Mouse (Mus musculus): ENCODE measurements around the gene Olfr785. TPM values are rescaled to one million over a fixed set of nuclear protein-coding genes. Genes with fewer than 3 reads are reported as not detected.
A peak's percentile ranks its signal among the peaks of the same experiment; 100 is the strongest.
"Not testable (repeated sequence)": the region's sequence is repeated elsewhere in the genome, so short reads cannot be mapped to it uniquely, and the experiment has no call there.

Gene Olfr785
- total RNA-seq (2021) = not detected

DNA sequence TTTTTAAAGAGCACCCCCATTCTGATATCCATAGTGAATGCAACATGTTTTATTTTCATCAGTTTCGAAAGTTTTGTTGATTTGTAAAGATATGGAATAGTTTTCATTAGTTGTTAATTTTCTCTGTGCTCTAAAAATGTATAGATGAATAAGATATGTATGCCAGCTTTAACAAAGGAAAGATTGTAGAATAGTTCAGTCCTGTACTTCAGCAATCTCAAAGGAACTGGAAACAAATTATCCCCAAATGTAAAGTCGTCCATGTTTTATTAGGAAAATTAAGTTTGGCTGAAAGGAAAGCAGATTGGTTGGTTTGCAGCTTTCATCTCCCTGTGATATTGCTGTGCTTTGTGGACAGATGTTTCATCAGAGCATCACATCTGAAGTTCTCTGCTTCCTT is at the start of gene Olfr785:
TSS of gene Olfr785 (plus strand) at position 301 of the 400 bp plus-strand sequence.
- DNase-seq = no peak

DNA sequence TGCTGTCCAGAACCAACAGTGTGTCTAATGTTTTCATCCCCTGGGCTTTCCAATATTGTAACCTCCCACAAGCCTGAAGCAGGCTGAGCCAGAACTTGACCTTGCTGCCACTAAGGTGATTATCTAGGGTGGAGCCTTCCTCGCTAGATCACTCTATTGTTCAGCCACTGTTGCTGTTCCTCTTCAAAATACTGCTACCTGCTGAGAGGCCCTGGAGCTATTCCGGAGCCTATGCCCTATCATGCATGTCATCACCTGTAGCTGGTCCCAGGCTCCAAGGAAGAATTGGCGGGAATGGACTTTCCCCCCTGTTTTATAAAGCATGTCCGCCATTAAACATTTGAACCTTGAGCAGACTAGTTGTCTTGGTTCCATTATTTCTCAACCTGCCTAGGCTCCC is 48.7 kb upstream of the Olfr785 start:
- not testable (repeated sequence) for DNase-seq

DNA sequence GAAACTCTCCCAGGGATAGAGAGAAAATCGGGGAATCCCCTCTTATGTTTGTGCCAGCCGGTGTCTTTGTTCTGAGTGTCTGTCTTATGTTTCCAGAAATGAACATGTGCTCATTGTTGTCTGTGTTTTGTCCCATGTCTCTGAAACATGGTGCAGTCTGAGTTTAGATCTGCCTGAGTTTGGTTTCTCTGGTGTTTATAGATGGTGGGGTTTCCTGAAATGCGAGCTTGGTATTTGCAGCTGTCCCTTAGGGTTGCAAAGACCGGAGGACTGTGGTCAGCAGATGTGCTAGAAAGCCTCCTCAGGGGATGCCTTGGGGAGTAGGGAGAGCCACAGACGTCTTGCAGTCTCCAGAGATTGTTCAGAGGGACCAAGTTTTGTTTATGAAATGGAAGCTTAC is 47.9 kb upstream of the Olfr785 start:
- DNase-seq = peak; percentile 22 to 40

DNA sequence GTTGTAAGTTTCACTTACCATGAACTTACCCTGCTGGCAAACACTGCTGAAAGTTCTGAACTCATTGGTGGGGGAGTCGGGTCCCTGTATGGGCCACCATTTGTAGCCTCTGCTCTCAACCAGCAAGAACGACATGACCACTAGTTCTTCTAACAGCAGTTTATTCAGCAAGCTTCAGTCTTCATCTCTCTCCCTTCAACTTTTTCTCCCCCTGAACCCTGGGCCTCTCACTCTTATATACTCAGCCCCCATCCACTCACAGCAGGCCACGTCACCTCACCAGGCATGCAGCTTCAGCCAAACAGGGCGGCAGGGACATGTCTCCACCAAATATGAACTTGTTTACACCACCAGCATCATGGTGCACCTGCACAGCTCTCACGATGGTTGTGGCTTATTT is 31.2 kb upstream of the Olfr785 start:
- DNase-seq = not testable (repeated sequence)

DNA sequence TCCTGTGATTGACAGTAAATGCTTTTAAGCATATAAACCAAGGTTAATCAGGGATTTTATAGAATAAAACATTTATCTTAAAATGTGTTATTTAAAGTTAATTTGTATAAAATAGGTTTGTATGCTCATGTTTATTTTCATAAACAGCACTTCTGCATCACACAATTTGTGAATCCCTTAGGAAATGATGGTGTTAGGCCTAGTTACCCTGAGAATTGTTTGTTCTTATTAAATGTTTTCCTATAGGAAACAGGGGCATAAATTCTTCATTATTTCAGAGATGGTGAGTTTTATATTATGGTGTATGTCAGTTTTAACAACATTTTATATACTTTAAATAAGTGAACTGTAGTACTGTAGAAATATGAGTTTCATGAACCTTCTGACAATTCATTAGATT is 21.4 kb upstream of the Olfr785 start, which contains the start of gene Olfr784:
TSS of gene Olfr784 (plus strand) at position 301 of the 400 bp plus-strand sequence.
- DNase-seq = no peak

DNA sequence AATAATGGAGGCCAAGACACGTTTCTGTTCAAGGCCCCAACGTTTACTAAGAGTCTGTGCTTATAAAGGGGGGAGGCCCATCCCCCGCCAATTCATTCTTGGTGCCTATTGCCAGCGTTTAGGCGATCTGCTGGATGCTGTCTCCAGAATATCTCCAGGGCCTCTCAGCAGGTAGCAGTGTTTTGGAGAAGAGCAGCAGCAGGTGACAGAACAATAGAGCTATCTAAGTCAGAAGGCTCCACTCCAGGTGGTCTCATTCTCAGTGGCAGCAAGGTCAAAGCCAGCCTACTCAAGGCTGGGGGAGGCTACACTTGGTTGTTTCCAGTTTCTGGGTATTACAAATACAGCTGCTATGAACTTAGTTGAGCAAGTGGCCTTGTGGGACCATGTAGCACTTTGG is 4.3 kb upstream of the Olfr785 start:
- no peak for DNase-seq

DNA sequence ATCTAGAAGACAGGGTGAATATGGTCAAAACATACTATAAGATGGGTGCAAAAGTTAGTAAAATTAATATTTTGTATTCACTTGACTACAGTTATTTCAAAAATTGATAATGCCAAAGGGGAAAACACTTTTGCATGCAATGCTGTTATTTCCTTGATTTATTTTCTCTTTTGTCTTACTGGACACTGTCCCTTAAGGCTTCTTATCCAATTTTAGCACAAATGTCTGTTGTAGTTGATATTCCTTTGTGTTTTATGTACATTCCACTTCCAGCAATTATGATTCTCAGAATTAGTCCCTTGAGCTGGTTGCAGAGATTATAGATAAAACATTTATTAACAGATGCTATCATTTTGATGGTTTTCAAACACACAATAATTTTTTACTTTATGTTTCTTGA is 21.8 kb downstream of the Olfr785 start, which contains the start of gene Olfr786:
TSS of gene Olfr786 (plus strand) at position 301 of the 400 bp plus-strand sequence.
- DNase-seq = no peak

Other genes starting within 250 kb of the Olfr785 start
- not detected for gene Olfr771, start 240.7 kb upstream of the Olfr785 start, total RNA-seq (2021)
- not detected for gene Olfr772, start 227.5 kb upstream of the Olfr785 start, total RNA-seq (2021)
- gene Olfr773, start 218.0 kb upstream of the Olfr785 start, total RNA-seq (2021) = not detected
- gene Olfr774, start 169.2 kb upstream of the Olfr785 start, total RNA-seq (2021) = not detected
- not detected for gene Olfr775, start 157.0 kb upstream of the Olfr785 start, total RNA-seq (2021)
- gene Olfr776, start 146.3 kb upstream of the Olfr785 start, total RNA-seq (2021) = not detected
- not detected for gene Olfr777, start 133.9 kb upstream of the Olfr785 start, total RNA-seq (2021)
- gene Olfr780, start 87.3 kb upstream of the Olfr785 start, total RNA-seq (2021) = not detected
- gene Olfr781, start 76.6 kb upstream of the Olfr785 start, total RNA-seq (2021) = not detected
- gene Olfr782, start 56.6 kb upstream of the Olfr785 start, total RNA-seq (2021) = not detected
- under 1 TPM; 0.15 TPM for gene Olfr784, start 21.3 kb upstream of the Olfr785 start, total RNA-seq (2021)
- not detected for gene Olfr786, start 21.9 kb downstream of the Olfr785 start, total RNA-seq (2021)
- gene Olfr787, start 56.4 kb downstream of the Olfr785 start, total RNA-seq (2021) = not detected
- gene Olfr788, start 65.6 kb downstream of the Olfr785 start, total RNA-seq (2021) = not detected
- gene Olfr789, start 79.3 kb downstream of the Olfr785 start, total RNA-seq (2021) = not detected
- gene Olfr790, start 93.1 kb downstream of the Olfr785 start, total RNA-seq (2021) = not detected
- not detected for gene Olfr791, start 116.4 kb downstream of the Olfr785 start, total RNA-seq (2021)
- gene Olfr792, start 133.7 kb downstream of the Olfr785 start, total RNA-seq (2021) = not detected
- not detected for gene Olfr794, start 162.2 kb downstream of the Olfr785 start, total RNA-seq (2021)
- gene Olfr796, start 207.1 kb downstream of the Olfr785 start, total RNA-seq (2021) = not detected
- gene Olfr798, start 222.5 kb downstream of the Olfr785 start, total RNA-seq (2021) = not detected
- gene Olfr799, start 232.1 kb downstream of the Olfr785 start, total RNA-seq (2021) = not detected

Measured in layer of hippocampus, postnatal 36 days (tissue).